Mouse (Mus musculus): ENCODE results near the gene Pax6.

- TF ChIP-seq CTCF (IDR thresholded peaks at IDR 0.05; ENCODE audit: low read depth) (no peak), EP300 (IDR thresholded peaks at IDR 0.05; ENCODE audit: low read depth) (no peak)
Measured at GRCm38 (mm10) chr2:105683771-105684410, 15.2 kb downstream of the Pax6 start.

All from liver, embryonic 14.5 days (tissue).